Mouse (Mus musculus): ENCODE data around the gene Gm17349. TPM values are rescaled to one million over a fixed set of nuclear protein-coding genes. Genes with fewer than 3 reads are reported as not detected.
"Not testable (repeated sequence)": the region's sequence is repeated elsewhere in the genome, so short reads cannot be mapped to it uniquely, and the experiment has no call there.

Gene Gm17349
- total RNA-seq (2021) = 1 to 10 TPM; 4.7 to 5.5 TPM

DNA sequence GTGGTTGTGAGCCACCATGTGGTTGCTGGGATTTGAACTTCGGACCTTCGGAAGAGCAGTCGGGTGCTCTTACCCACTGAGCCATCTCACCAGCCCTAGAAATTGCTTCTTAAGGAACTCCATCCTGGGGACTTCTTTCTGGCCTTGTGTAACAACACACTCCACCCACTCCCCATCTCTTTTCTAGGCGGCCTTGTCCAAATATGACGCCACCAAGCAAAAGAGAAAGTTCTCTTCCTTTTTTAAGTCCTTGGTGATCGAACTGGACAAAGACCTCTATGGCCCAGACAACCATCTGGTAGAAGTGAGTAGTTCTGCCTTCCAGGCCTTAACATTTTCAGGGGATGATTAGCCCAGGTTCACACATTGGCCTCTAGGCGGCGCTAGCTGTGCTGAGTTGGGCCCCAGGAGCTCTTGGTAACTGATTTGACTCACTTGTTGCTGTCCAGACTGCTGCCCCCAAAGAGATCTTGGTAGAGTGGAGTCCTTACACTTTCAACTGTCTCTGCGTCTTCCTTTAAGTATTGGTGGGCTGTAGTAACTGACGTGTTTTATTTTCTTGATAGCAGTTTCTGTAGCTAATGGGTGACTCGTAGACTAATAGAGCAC is at the start of gene Gm17349:
Gm17349 (minus strand) TSS at position 51 of the 609 bp plus-strand sequence.
- intact Hi-C loops (cut with DNase I) = no loop called here
- DNase-seq = peak; percentile 71 to 86

- intact Hi-C loops (cut with DNase I) = no loop called here
- DNase-seq = no peak
Measured at GRCm38 (mm10) chr15:99754204-99754603, 48.9 kb upstream of the Gm17349 start.

DNA sequence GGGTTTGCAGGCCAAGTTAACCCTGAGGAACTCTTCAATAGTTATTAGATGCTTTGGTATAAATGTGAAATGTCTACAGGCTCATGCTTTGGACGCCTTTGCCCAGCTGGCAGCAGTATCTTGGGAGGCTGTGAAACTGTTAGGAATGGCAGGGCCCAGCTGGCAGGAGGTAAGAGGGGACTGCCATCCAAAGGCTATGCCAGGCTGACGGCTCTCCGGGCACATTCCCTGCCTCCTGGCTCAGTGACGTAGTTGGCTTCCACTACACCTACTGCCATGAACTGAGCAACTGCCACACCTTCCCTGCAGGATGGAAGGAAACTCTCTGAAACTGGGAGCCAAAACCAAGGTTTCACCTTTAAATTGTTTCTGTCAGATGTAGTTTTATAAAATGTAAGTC is 34.9 kb upstream of the Gm17349 start:
- intact Hi-C loops (cut with DNase I) = loop anchor here (5.0 kb wide), 1 partner anchor 37 kb away; no protein-coding TSS in a partner anchor
- DNase-seq = no peak

- intact Hi-C loops (cut with DNase I) = no loop called here
Measured at GRCm38 (mm10) chr15:99736675-99737074, 31.4 kb upstream of the Gm17349 start.

GRCm38 (mm10) chr15:99735631-99736030 is 30.3 kb upstream of the Gm17349 start:
- DNase-seq = peak; percentile 100
- intact Hi-C loops (cut with DNase I) = no loop called here

More at GRCm38 (mm10) chr15:99736675-99737074, 31.4 kb upstream of the Gm17349 start:
- DNase-seq = peak in 1 of 2 experiments; percentile 23

DNA sequence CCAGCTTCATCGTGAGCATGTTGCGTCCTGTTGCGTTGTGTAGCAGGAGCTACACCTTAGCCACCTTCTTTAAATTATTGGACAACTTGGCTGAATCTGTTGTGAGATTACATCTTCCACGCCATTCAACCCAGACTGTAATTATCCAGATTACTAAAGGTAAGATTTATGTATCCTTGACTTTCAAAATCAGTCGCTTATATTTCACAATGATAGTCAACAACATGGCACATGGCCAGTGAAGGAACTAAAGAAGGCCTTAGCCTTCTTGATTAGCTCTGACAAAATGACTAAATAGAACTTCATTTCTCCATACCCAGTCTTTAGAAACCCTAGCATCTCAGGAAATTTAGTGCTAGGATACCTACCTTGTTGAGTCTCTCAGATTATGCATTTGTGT is 27.9 kb upstream of the Gm17349 start:
- no peak for DNase-seq
- intact Hi-C loops (cut with DNase I) = no loop called here

GRCm38 (mm10) chr15:99731678-99732077 is 26.4 kb upstream of the Gm17349 start:
- DNase-seq = no peak
- intact Hi-C loops (cut with DNase I) = no loop called here

DNA sequence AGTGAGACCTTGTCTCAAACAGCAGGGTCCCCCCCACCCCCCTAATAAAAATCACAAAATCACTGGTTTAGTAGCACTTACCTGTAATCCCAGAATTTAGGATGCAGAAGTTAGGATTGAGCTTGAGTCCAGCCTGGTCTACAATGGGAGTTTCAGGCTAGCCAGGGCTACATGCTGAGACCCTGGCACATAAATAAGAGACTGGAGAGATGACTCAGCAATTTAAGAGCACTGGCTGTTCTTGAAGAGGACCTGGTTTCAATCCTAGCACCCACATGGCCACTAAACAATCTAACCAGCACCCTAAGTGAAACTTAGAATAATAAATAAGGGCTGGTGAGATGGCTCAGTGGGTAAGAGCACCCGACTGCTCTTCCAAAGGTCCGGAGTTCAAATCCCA is 25.9 kb upstream of the Gm17349 start:
- DNase-seq = no peak
- intact Hi-C loops (cut with DNase I) = no loop called here

DNA sequence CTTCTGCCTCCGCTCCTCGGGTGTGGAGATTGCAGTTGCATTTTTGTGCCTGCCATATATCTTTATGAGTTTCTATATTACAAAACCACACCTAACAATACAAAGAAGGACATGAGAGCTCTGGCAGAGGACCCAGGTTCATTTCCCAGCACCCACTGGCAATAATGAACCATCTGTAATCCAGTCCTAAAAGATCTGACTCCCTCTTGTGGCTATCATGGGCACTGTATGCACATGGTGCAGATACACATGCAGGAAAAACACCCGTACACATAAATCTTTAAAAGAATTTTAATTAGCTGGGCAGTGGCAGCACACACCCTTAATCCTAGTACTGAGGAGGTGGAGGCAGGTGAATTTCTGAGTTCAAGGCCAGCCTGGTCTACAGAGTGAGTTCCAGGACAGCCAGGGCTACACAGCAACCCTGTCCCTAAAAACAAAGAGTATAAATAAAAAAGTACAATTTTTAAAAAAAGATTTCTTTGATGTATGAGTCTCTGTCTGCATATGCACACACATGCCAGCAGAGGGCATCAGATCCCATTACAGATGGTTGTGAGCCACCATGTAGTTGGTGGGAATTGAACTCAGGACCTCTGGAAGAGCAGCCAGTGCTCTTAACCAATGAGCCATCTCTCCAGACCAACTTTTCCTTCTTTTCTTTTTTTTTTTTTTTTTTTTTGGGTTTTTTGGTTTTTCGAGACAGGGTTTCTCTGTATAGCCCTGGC is 23.9 kb upstream of the Gm17349 start:
- intact Hi-C loops (cut with DNase I) = no loop called here
- DNase-seq = no peak

- DNase-seq = no peak
- intact Hi-C loops (cut with DNase I) = no loop called here
Measured at GRCm38 (mm10) chr15:99728211-99728610, 22.9 kb upstream of the Gm17349 start.

DNA sequence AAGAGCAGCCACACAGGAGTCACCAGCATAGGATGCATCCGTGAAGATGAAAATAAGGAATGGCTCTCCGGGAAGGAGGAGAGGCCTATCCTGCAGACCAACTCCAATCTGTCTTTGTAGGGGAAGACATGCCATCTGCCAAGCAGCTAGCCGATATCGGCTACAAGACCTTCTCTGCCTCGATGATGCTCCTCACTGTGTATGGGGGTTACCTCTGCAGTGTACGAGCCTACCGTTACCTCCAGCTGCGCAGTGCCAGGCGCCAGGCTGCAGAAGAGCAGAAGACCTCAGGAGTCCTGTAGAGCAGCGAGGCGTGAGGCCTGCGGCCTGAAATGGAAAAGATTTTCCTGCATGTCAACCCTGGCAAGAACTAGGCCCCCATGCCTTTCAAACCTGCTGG is 22.2 kb upstream of the Gm17349 start:
- no peak for DNase-seq
- intact Hi-C loops (cut with DNase I) = no loop called here

DNA sequence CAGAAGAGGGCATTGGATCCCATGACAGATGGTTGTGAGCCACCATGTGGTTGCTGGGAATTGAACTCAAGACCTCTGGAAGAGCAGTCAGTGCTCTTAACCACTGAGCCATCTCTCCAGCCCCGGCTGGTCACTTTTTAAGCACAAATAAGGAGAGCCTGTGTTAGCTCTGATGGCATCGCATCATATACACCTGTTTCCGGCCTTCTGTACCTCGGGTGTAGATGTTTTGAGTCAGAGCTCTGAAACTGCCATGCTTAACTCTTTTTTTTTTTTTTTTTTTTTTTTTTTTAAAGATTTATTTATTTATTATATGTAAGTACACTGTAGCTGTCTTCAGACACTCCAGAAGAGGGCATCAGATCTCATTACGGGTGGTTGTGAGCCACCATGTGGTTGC is 21.7 kb upstream of the Gm17349 start:
- intact Hi-C loops (cut with DNase I); DNase-seq: not testable (repeated sequence)

DNA sequence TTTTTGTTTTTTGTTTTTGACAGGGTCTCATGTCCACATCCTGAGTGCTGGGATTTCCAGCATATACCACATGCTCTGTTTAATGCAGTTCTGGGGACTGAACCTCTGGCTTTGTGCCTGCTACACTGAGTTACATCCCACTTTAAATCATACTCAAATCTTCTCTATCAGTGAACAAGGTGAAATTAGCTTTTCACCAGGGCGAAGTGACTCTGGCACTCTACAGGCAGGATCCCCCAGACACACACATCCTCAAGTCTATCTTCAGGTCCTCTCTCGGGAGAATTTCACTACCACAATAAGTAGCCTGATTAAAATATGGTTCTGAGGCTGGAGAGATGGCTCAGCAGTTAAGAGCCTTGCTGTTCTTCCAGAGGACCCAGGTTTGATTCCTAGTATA is 21.3 kb upstream of the Gm17349 start:
- intact Hi-C loops (cut with DNase I) = no loop called here

DNA sequence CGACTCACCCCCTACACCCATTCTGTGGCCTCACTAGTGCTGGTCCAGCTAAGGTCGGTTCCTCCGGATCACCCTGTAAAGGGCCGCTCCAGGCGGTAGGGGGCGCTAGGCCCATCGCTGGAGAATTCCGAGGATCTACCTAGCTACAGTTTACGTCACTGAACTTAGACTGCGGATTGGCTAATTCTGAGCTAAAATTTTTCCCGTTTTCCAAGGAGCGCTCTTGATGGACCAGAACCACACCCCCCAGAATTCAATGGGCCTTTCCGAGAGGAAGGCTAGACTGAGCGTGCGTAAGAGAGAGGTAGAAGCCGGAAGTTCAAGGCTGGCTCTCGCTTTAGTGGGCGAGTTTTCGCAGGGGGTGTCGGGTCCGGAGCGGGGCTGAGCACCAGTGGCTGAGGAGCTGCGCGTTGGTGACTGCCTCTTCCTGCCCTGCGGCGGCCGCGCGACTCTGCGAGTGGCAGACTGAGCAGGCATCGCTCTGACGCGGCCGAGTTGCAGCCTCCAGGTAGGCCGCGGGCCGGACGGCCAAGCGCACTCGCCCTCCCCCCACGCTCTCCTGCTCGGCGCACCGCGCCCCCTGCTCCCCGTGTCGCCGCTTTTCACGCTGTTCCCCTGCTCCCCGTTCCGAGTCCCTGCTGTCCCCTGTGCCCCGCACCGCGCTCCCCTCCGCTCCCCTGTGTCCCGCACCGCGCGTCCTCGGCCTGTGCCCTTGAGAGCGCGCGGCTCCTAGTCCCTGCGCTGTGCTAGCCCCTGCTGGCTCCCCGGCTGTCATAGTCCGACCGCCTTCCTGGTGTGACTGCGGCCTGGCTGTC is 20.3 kb upstream of the Gm17349 start, which contains the start of gene Cox14:
Cox14 (plus strand) TSS at position 278 of the 815 bp plus-strand sequence.
- intact Hi-C loops (cut with DNase I) = loop anchor here (1.0 to 2.0 kb wide), 3 partner anchors 23 to 177 kb away; partner anchors contain the start of genes Cers5 and Smarcd1
- DNase-seq = peak; percentile 98

More for the DNA sequence above, 21.3 kb upstream of the Gm17349 start:
- no peak for DNase-seq

GRCm38 (mm10) chr15:99724292-99725021 is 19.2 kb upstream of the Gm17349 start:
- intact Hi-C loops (cut with DNase I) = loop anchor here (1.0 to 2.0 kb wide), 3 partner anchors 22 to 178 kb away; partner anchors contain the start of genes Cers5 and Smarcd1
- peak; percentile 90 to 92 for DNase-seq

DNA sequence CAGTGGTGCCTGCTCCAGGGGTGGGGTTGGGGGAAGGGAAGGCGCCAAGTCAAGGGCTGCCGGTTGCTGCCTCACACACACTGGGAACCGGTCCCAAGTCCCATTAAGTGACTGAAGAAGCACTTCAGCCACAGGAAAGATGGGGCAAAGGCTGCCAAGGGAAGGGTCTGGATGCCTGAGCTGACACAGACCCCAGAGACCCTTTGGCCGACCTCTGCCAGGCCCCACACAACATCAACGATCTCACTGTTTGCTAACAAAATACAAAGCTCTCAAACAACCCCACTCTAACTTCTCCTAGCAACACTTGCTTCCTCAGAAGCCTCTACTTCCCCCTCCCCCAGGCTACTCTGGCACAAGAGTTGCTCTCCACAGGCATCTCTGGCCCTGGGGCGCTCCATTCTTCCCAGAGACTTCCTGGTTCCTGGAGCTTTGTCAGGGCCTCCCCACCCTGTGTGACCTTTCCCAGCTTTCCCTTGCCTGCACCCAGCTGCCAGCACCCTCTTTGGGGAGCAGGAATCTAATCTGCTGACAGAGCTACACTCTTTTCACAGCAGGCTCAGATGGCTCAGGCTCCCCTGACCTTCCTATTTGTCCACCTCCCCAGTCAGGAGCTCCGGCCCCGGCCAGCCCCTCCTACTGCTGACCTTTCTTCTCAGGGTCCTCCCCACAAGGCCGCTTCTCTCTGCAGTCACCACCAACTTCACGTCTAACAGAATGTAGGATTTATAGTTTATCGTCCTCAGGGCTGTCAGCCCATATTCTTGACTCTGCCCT is 18.4 kb upstream of the Gm17349 start:
- DNase-seq = peak; percentile 88
- intact Hi-C loops (cut with DNase I) = loop anchor here (2.0 kb wide), 2 partner anchors 21 to 179 kb away; partner anchors contain the start of gene Smarcd1

- intact Hi-C loops (cut with DNase I) = no loop called here
- no peak for DNase-seq
Measured at GRCm38 (mm10) chr15:99723120-99723514, 17.8 kb upstream of the Gm17349 start.

DNA sequence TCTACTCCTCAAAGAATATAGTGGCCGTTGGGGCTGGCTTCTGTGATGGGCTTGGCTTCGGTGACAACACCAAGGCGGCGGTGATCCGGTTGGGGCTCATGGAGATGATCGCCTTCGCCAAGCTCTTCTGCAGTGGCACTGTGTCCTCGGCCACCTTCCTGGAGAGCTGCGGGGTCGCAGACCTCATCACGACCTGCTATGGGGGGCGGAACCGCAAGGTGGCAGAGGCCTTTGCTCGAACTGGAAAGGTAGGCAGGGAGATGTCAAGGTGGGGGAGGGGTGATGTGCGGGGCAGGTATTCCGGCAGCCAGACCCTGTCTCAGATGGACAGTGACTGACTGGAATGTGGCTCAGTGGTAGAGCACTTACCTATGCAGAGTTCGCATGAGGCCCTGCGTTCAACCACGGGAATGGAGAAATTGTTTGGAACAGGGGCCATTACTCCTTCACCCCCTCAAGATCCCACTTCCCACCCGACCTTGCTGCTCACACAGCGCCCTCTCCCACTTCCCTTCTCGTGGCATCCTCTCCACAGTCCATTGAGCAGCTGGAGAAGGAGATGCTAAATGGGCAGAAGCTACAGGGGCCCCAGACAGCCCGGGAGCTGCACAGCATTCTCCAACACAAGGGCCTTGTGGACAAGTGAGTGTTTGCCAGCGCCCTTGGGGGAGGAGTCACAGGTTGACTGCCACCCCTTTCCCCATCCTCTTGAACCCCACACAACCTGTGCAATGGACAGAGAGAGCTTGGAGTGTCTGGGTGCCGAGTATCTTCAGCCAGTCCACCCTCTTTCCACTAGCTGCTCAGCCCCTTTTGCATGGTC is 16.8 kb upstream of the Gm17349 start:
- intact Hi-C loops (cut with DNase I) = no loop called here
- peak in 1 of 2 experiments; percentile 20 for DNase-seq

DNA sequence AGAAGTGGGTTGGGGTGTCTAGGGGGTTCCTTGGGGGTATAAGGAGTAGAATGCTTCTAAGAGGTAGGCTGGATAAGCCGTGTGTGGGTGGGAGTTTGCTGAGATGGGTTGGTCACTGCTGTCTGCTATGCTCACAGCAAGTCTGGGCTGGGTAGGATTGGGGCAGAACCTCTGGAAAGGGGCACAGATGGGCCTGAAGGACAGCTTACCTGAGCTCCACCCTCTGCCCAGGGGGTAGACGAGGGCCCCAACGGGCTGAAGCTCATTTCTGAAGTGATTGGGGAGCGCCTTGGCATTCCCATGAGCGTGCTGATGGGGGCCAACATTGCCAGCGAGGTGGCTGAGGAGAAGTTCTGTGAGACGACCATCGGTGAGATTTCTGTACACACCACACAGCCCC is 14.6 kb upstream of the Gm17349 start:
- intact Hi-C loops (cut with DNase I) = no loop called here
- no peak for DNase-seq
